Mouse (Mus musculus) granulocyte monocyte progenitor cell, adult 5-6 weeks (primary cell): ENCODE data around the gene Zdhhc8. TPM values are rescaled to one million over a fixed set of nuclear protein-coding genes. Genes with fewer than 3 reads are reported as not detected.

Experiments
- ATAC-seq: replicated peaks from 2 replicates; pipeline ENCODE4 v1.8.0; 2016; ENCODE audit warnings: mild to moderate bottlenecking, moderate TSS enrichment, inconsistent platforms; ENCODE audit not compliant: poor library complexity, severe bottlenecking
- total RNA-seq, 2 experiments: library from RNA; stranded (forward) in 1 of 2; stranded (reverse) in 1 of 2; fragments of 200-712, 200-1000 nt in 1 of 2; fragments of >200 nt in 1 of 2; fragmentation: Nextera tagmentation in 1 of 2; gene quantifications; 2 replicates each; pipeline ENCODE4 v1.2.3; 2014 to 2017

The Zdhhc8 gene
- total RNA-seq, 2 experiments from 2014 or later: 3.6 to 9.7 TPM

GRCm38 (mm10) chr16:18233451-18233850, 1.5 kb downstream of the Zdhhc8 start:
- 0 out of 2 replicates have a peak, but pooled peaks have one; percentile 12 for ATAC-seq

DNA sequence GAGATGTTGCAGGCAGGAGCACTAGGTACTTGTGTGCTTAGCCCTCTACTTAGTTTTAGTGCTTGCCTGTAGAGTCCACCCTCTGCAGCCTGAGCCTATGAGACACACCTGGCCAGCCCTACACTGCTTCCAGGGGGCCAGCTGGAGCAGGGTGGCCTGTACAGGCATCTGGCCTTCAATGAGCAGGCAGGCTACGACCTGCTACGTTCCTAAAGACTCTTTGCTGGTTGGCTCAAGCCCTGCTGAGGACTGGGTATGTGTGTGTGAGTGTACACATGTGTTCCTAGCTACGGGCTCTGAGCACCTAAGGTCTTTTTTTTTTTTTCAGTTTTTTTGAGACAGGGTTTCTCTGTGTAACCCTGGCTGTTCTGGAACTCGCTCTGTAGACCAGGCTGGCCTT, 3.5 kb downstream of the Zdhhc8 start:
- ATAC-seq: no peak

GRCm38 (mm10) chr16:18231047-18231446, 3.9 kb downstream of the Zdhhc8 start:
- ATAC-seq: no peak

DNA sequence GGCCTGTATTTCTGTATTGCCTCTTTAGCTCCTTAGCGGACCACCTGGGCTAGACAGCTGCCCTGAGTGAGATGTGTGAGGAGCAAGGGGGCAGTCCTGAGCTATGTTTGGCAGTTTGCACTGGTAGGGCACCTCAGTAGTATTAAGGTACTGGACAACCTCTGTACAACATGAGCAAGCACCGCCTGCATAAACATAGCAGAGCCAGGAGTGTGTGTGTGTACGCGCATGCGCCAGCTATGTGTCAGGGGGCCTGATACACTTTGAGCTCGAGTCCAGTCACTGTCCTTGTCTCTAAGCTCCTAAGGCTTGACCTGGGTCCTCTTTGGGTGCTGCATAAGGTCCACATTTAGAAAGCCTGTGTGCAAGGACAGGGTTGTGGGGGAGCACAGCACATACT, 4.3 kb downstream of the Zdhhc8 start:
- ATAC-seq: no peak

DNA sequence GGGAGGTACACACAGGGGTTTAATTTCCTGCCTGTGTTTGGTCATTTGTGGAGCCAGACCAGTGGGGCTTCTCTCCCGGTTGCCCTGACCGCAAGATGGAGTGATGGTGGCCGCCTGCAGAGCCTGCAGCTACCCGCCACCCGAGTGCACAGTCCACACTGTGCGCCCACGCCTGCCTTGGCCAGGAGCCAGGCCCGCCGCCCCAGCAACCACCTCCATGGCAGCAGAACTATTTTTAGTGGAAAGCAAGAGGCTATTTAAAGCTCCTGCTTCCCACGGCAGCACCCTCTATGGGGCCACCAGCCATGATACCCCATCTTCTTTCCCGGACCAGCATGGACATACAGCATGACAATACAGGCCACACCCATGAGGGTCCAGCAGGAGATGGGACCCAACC, 5.3 kb downstream of the Zdhhc8 start:
- no peak for ATAC-seq

GRCm38 (mm10) chr16:18228856-18229255, 6.1 kb downstream of the Zdhhc8 start:
- ATAC-seq: no peak

DNA sequence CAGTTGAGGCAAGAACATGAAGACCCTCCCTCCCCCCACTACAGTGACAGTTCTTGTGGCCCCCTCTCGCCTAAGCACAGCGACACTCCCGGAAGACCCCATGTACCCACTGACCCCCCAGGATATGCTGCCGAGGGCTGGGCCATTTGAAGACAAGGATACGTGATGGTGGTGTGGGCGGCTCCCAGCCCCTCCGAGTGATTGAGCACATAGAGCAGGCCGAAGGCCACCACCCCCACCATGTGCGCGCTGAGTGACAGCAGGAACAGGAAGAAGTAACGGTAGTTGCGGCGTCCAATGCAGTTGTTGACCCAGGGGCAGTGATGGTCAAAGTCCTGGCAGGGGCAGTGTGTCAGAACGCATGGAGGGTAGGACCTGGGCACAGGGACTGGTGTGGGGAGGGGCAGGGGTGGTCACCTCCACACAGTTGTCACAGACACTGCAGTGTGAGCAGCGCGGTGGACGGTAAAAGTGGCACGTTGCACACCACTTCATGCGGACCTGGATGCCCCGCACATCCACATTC, 7.0 kb downstream of the Zdhhc8 start:
- ATAC-seq: no peak

- no peak for ATAC-seq
These were observed 7.7 kb downstream of the Zdhhc8 start for GRCm38 (mm10) chr16:18227187-18227586.

DNA sequence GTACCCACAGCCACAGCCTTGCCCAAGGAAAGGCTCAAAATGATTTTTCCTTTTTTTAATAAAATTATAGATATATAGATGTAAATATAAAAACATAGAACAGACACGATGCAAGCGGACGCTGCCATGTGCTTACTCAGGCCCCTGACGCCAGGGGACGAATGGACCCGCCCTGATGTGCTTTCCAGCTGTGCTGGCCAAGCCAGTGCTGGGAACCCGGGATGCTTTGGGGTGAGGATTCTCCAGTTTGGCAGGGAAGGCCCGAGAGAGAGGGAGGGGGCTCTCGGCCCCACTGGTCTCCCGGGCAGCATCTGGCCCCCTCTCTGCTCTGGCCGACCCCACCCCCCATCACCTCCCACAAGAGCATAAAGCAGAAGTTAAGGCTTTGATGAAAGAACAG, 12.7 kb downstream of the Zdhhc8 start:
- ATAC-seq: no peak

GRCm38 (mm10) chr16:18221543-18221898, 13.4 kb downstream of the Zdhhc8 start:
- ATAC-seq: no peak

DNA sequence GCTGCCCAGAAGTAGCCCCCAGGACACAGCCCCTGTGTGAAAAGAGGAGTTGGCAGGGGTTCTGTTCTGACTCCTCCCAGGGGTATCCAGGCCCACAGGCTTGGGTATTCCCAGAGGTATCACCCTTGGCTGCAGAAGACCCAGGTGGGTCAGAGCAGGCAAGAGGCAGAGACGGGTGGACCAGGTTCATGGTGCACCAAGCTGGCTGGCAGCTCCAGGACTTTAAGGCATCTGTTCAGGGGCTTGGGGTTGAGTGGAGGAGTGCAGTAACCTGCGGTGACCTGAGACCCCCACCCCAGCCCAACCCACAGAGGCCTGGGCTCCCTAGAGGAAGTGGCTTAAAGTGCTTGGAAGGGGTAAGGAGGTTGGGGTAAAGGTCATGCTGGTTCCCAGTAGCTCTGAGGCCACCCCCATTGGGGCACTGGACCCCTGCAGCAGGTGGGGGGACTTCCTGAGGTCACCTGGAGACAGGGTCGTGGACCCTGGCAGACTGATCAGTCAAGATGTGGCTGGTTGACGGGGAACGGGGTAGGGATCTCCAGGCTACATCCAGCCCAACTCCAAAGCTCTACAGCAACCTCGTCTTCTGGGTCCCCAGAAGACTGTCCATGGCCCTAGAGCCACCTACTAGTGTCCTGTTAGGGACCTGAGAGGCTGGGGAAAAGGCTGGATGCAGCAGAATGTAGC, 13.9 kb downstream of the Zdhhc8 start:
- no peak for ATAC-seq

DNA sequence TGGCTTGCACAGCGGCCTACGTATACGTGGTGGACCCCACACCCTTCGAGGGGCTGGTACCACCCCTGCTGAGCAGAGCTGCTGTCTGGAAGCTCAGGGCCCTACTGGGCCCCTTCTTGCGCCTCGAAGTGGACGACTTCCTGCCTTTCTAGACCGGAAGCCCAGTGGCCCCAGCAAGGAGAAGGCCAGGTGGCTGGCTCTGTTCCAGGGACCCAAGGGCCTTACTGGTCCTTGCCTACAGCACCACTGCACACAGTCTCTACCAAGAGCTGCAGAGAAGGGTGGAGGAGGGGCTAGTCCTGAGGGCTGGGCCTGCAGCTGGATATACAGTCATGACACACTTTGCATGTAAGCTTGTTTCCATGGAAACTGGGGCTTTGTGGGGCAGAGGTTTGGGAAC, 14.9 kb downstream of the Zdhhc8 start:
- peak; percentile 47 for ATAC-seq

DNA sequence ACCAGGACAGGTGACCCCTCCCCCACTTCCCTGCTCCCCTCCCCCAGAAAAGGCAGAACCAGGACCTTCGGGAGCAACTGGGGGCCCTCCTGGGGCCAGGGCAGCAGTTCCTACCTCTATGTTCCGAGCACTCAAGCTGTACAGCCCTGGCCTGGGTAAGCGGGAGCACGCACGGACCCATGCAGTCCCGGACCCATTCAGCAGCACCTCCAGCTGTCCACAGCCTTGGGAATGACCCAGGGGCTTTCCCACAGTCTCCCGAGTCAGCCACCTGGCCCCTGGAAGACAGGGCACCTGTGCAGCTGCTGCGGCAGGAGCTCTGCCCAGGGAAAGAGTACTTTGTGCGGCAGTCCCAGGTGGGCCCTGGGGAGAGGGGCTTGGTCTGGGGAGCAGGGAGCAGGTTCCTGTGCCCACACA, 16.3 kb downstream of the Zdhhc8 start:
- ATAC-seq: no peak

DNA sequence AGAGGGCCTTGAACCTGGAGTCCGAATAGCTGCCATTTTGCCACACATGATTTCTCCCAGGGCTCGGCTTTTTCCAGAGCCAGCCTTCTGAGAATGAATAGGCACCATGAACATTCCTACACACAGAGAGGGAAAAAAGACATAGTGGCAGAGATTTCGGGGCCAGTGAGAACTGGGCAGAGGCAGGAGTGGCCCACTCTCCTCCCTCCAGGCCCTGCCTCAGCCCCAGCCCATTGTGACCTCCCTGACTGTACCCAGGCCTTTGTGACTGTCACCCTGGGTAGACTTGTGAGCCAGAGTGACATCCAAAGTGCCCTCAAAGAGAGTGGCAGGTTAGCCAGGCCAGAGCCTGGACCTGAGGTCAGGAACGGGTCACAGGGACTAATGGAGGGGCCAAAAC, 17.4 kb downstream of the Zdhhc8 start, which contains the start of gene Ccdc188:
Gene Ccdc188 (plus strand): TSS at position 301 of the 400 bp plus-strand sequence.
- no peak for ATAC-seq

DNA sequence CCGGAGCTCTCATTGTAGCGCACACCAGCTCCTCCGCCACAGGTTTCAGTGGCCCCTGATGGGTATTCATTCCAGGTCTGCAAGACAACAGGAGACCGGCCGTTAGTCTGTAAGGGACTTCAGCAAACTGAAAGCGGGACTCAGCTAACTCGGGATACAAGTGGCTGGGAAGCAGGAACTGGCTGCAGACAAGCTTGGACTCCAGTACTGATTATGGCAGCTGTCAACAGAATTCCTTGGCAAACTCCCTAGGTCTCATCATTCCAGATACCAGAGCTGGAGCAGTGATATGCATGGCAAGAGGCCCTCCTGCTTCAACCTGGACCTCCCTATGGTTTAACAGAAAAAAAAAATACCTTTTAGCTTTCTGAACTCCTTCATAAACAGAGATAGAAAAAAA, 20.1 kb downstream of the Zdhhc8 start:
- ATAC-seq: no peak

- ATAC-seq: no peak
These were observed 21.2 kb downstream of the Zdhhc8 start for GRCm38 (mm10) chr16:18213689-18214088.

DNA sequence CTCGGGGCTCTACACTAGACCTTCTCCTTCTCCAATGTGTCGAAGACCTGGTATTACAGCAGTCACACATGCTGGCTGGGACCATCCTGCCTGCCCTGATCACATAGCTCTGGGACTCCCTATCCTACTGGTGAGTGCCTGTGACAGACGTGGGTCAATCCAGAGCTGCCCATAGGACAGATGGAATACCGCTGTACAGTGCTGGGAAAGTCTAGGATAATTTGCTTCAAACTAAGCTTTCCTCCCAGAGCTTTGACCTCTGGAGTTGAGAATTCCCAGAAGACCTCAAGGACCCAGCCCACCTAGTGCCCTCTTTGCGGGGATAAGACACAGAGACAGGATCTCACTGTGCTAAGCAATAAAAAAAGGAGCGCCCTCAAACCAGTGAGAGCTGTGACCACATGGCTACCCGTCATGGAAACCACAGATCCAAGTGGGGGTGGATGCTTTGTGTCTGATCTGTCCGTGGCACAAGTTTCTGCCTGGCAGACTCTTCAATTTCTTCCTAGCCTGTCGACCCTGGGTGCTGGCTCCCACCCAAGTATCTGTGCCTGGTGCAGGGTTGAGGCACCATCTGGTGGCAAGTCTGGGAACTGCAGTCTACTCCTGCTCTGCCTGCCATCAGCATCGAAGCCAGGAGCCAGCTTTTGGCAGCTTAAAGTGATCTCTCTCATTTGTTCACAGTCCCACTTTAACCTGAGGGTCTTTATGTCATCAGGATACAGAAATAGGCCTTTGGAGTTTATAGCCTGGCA, 23.3 kb downstream of the Zdhhc8 start:
- peak; percentile 75 for ATAC-seq

DNA sequence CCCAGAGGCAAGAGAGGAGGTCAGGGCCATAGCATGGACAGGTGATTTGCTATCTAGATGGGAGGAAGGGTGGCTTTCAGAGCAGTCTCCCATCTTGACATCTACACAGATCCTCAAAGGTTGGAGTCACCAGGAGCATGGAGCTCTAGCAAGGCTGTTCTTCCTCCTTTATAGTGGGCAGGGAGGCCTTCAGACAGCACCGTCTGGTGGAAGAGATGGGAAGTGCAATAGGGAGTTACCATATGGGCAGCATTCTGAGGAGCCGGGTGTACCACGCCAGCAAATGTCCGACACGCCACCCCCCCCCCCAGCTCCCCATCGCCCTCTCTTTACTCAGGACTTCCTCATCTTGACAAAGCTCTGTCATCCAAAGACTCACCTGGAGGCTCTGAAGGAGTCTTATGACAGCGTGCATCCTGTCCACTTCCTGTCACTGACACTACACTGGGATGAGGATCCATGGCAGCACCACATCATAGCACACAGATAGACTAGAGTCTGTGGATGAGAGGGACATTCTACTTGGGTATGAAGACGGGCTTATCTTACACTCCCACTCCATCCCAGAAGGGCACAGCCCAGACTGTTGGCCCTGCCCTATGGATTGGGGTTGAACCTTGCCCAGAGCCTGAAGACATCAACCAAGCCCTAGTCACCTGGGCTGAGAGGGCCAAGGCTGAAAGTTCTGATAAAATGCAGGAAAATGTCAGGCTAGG, 24.1 kb downstream of the Zdhhc8 start:
- ATAC-seq: peak; percentile 78

DNA sequence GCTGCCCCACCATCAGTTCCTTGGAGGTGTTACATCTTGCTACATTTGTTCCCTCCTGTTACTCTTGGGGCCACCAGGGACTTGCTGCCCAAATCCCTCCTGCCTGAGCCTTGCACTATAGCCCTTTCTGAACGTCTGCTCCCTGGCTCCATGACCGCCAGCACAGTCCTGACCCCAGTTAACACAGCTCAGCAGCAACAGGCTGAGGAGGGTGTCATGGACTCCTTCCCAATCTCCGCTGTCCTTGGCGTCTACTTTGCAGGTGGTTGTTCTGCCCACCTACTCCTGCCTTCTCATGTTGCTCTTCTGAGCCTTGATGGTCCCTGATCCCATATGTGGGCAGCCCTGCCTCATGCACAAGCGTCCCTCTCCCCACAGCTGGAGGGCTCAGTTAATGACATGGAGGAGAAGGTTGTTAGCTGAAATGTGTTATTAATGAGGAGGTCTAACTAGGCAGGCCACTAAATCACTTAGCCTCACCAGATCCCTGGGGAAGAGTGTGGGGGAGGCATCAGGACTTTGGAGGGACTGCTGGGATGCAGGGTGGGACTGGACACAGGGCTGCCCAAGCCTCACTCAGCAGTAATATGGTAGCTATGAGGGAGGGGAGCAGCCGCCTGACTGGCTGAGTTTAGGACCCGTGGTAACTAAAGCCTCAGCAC, 31.4 kb downstream of the Zdhhc8 start:
- ATAC-seq: no peak

DNA sequence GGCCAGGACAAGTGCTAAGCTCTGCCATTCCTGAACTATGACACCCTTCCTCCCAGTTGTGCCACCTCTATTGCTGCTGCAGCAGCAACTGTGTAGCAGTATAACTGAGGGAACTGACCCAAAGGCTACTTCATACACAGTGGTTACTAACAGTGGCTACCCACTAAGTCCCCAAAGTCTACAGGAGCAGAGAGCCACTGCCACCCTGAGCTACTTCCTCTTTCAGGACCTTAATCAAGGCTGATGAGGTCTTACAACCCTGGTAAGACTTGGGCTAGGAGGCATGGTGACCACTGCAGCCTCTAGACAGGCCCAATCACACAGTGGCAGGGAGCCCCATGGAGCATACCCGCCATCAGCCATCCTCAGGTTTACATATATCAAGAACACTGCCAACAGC, 32.9 kb downstream of the Zdhhc8 start:
- peak; percentile 78 for ATAC-seq

- no peak for ATAC-seq
These were observed 33.3 kb downstream of the Zdhhc8 start for GRCm38 (mm10) chr16:18201620-18202019.
